Mouse (Mus musculus) telencephalon, adult 2 months (tissue): Measurements from ENCODE around the gene Mrps2.

ENCODE experiments used
- DNase-seq: peaks from one replicate; pipeline ENCODE4 v3.0.0-alpha.2; 2011; ENCODE audit warnings: low read depth, low spot score

Gene Mrps2

GRCm38 (mm10) chr2:28467860-28468485, at the start of gene Mrps2:
TSS of gene Mrps2 (plus strand) at chr2:28468066.
- peak; percentile 58 for DNase-seq

- peak; percentile 86 for DNase-seq
Measured at GRCm38 (mm10) chr2:28419898-28420297, 48.0 kb upstream of the Mrps2 start.

- DNase-seq = no peak
Measured at GRCm38 (mm10) chr2:28423167-28423566, 44.7 kb upstream of the Mrps2 start.

GRCm38 (mm10) chr2:28427226-28427625, 40.6 kb upstream of the Mrps2 start:
- DNase-seq = no peak

- DNase-seq = no peak
Measured at GRCm38 (mm10) chr2:28430846-28431245, 37.0 kb upstream of the Mrps2 start.

- no peak for DNase-seq
Measured at GRCm38 (mm10) chr2:28432811-28433210, 35.1 kb upstream of the Mrps2 start.

- DNase-seq = no peak
Measured at GRCm38 (mm10) chr2:28433512-28433911, 34.4 kb upstream of the Mrps2 start.

- peak; percentile 75 for DNase-seq
Measured at GRCm38 (mm10) chr2:28435401-28435800, 32.5 kb upstream of the Mrps2 start.

- no peak for DNase-seq
Measured at GRCm38 (mm10) chr2:28440842-28441241, 27.0 kb upstream of the Mrps2 start.

GRCm38 (mm10) chr2:28445082-28445481, 22.8 kb upstream of the Mrps2 start:
- no peak for DNase-seq

GRCm38 (mm10) chr2:28446181-28446514, 21.7 kb upstream of the Mrps2 start:
- DNase-seq = no peak

- DNase-seq = no peak
Measured at GRCm38 (mm10) chr2:28446515-28447314, 21.2 kb upstream of the Mrps2 start, which contains the start of gene Ppp1r26. TSS of gene Ppp1r26 (plus strand) at chr2:28446800.

- no peak for DNase-seq
Measured at GRCm38 (mm10) chr2:28447315-28447670, 20.6 kb upstream of the Mrps2 start.

- no peak for DNase-seq
Measured at GRCm38 (mm10) chr2:28451663-28452062, 16.2 kb upstream of the Mrps2 start.

GRCm38 (mm10) chr2:28453539-28453938, 14.3 kb upstream of the Mrps2 start:
- no peak for DNase-seq

- DNase-seq = no peak
Measured at GRCm38 (mm10) chr2:28456616-28457015, 11.2 kb upstream of the Mrps2 start.

GRCm38 (mm10) chr2:28463919-28464318, 3.9 kb upstream of the Mrps2 start:
- DNase-seq = no peak

- no peak for DNase-seq
Measured at GRCm38 (mm10) chr2:28464919-28465318, 2.9 kb upstream of the Mrps2 start.

- peak; percentile 73 for DNase-seq
Measured at GRCm38 (mm10) chr2:28465836-28466518, 1.9 kb upstream of the Mrps2 start, which contains the start of gene 1700007K13Rik. TSS of gene 1700007K13Rik (minus strand) at chr2:28466332.

GRCm38 (mm10) chr2:28468486-28469225, 790 bp downstream of the Mrps2 start:
- no peak for DNase-seq

GRCm38 (mm10) chr2:28469461-28469860, 1.6 kb downstream of the Mrps2 start:
- no peak for DNase-seq

- DNase-seq = no peak
Measured at GRCm38 (mm10) chr2:28470591-28470990, 2.7 kb downstream of the Mrps2 start.
